In genomic region chr4:84995520-84996348, GRCm38 (mm10) we compare ENCODE assay signal across 28 mouse cellular contexts.
DNase-seq lines count a peak whose midpoint lies in the region; ATAC-seq lines count a peak whose summit lies in the region.
"Had no signal": no experiment of that assay in that cellular context is flagged by ENCODE, and none has a peak within 500 bp of the region (broad histone marks: within the 10 kb centered on the region; RNA-seq: fewer than 3 reads in every experiment).

No protein-coding gene starts in this region.

- H3K4me1 ChIP-seq in neural tube, embryonic 13.5 days (replicated peaks) = peaks cover 5% of the 10 kb centered on the region
- 0 out of 2 replicates have a peak, but pooled peaks cover 5% of the 10 kb centered on the region for H3K4me1 ChIP-seq in neural tube, embryonic 15.5 days
- H3K4me1 ChIP-seq in forebrain, embryonic 13.5 days = peaks cover 8% of the 10 kb centered on the region
- H3K4me1 ChIP-seq in liver, embryonic 12.5 days = no peaks in the 10 kb centered on the region
- H3K4me1 ChIP-seq: heart, embryonic 12.5 days; kidney, embryonic 15.5 days; limb, embryonic 15.5 days; liver, embryonic 15.5 days; lung, embryonic 15.5 days; megakaryocyte, embryonic 14.5 days had no signal

- WGBS in neural tube, embryonic 13.5 days = 43% methylated on average over 10 of the region's 10 CpGs
- 39% methylated on average over 10 of the region's 10 CpGs for WGBS in neural tube, embryonic 15.5 days
- 15% methylated on average over 10 of the region's 10 CpGs for WGBS in forebrain, embryonic 13.5 days
- 67% methylated on average over 10 of the region's 10 CpGs for WGBS in liver, embryonic 12.5 days (ENCODE audit: insufficient replicate concordance)

- no peaks in the 10 kb centered on the region for H3K27me3 ChIP-seq in neural tube, embryonic 13.5 days
- no peaks in the 10 kb centered on the region for H3K27me3 ChIP-seq in neural tube, embryonic 15.5 days (replicated peaks)
- no peaks in the 10 kb centered on the region for H3K27me3 ChIP-seq in forebrain, embryonic 13.5 days
- no peaks in the 10 kb centered on the region for H3K27me3 ChIP-seq in liver, embryonic 12.5 days (replicated peaks)
- H3K27me3 ChIP-seq: embryonic facial prominence, embryonic 12.5 days; heart, embryonic 12.5 days; kidney, embryonic 15.5 days; limb, embryonic 15.5 days; liver, embryonic 15.5 days; lung, embryonic 15.5 days; megakaryocyte, embryonic 14.5 days had no signal

- no peaks in the 10 kb centered on the region for H3K9me3 ChIP-seq in neural tube, embryonic 13.5 days
- H3K9me3 ChIP-seq in neural tube, embryonic 15.5 days (replicated peaks) = no peaks in the 10 kb centered on the region
- no peaks in the 10 kb centered on the region for H3K9me3 ChIP-seq in forebrain, embryonic 13.5 days (replicated peaks)
- no peaks in the 10 kb centered on the region for H3K9me3 ChIP-seq in liver, embryonic 12.5 days (replicated peaks)
- H3K9me3 ChIP-seq: embryonic facial prominence, embryonic 12.5 days; heart, embryonic 12.5 days; kidney, embryonic 15.5 days; limb, embryonic 15.5 days; liver, embryonic 15.5 days; lung, embryonic 15.5 days; megakaryocyte, embryonic 14.5 days had no signal

- H3K4me3 ChIP-seq in neural tube, embryonic 13.5 days = no peak overlapping the region
- H3K4me3 ChIP-seq in neural tube, embryonic 15.5 days (replicated peaks) = no peak overlapping the region
- no peak overlapping the region for H3K4me3 ChIP-seq in forebrain, embryonic 13.5 days
- no peak overlapping the region for H3K4me3 ChIP-seq in liver, embryonic 12.5 days
- H3K4me3 ChIP-seq: embryonic facial prominence, embryonic 12.5 days; heart, embryonic 12.5 days; kidney, embryonic 15.5 days; limb, embryonic 15.5 days; liver, embryonic 15.5 days; lung, embryonic 15.5 days; megakaryocyte, embryonic 14.5 days had no signal

- H3K9ac ChIP-seq in neural tube, embryonic 13.5 days = no peak overlapping the region
- H3K9ac ChIP-seq in neural tube, embryonic 15.5 days (replicated peaks) = no peak overlapping the region
- H3K9ac ChIP-seq in forebrain, embryonic 13.5 days = no peak overlapping the region
- no peak overlapping the region for H3K9ac ChIP-seq in liver, embryonic 12.5 days
- H3K9ac ChIP-seq: embryonic facial prominence, embryonic 12.5 days; heart, embryonic 12.5 days; kidney, embryonic 15.5 days; limb, embryonic 15.5 days; liver, embryonic 15.5 days; lung, embryonic 15.5 days had no signal

- peak overlapping the region; percentile 24; the same call in 1 of the 2 replicates for H3K27ac ChIP-seq in neural tube, embryonic 13.5 days (replicated peaks)
- no peak overlapping the region for H3K27ac ChIP-seq in neural tube, embryonic 15.5 days (replicated peaks)
- H3K27ac ChIP-seq in forebrain, embryonic 13.5 days = no peak overlapping the region
- H3K27ac ChIP-seq in liver, embryonic 12.5 days = no peak overlapping the region
- H3K27ac ChIP-seq: embryonic facial prominence, embryonic 12.5 days; hindbrain, postnatal 0 days; kidney, embryonic 15.5 days; limb, embryonic 15.5 days; liver, embryonic 15.5 days; lung, embryonic 15.5 days had no signal

- ATAC-seq in frontal cortex, adult (ENCODE audit: low TSS enrichment) = peak; percentile 94
- ATAC-seq in neural tube, embryonic 13.5 days (ENCODE audit: low read depth) = no peak
- ATAC-seq in neural tube, embryonic 15.5 days (ENCODE audit: low FRiP score) = no peak
- peak; percentile 83 for ATAC-seq in forebrain, embryonic 13.5 days
- ATAC-seq in liver, embryonic 12.5 days = no peak
- ATAC-seq: hindbrain, postnatal 0 days; intestine, embryonic 16.5 days had no signal

- H3K36me3 ChIP-seq in neural tube, embryonic 13.5 days = no peaks in the 10 kb centered on the region
- H3K36me3 ChIP-seq in neural tube, embryonic 15.5 days = no peaks in the 10 kb centered on the region
- no peaks in the 10 kb centered on the region for H3K36me3 ChIP-seq in forebrain, embryonic 13.5 days (ENCODE audit: poor library complexity, severe bottlenecking)
- H3K36me3 ChIP-seq in liver, embryonic 12.5 days = no peaks in the 10 kb centered on the region
- H3K36me3 ChIP-seq: embryonic facial prominence, embryonic 12.5 days; heart, embryonic 12.5 days; kidney, embryonic 15.5 days; limb, embryonic 15.5 days; liver, embryonic 15.5 days; lung, embryonic 15.5 days had no signal

- no peak for DNase-seq in frontal cortex, postnatal 25 days (ENCODE audit: low spot score in 2 of 2)
- peak; percentile 85 for DNase-seq in retina, postnatal 1 day
- DNase-seq: adrenal gland, postnatal 25 days; cerebellum, adult 11 months; cerebellum, adult 9-11 months; gastrocnemius, postnatal 14 days; heart, adult 18-20 months; heart, postnatal 10 days; kidney, postnatal 36 days; layer of hippocampus, postnatal 36 days; left cerebral cortex, postnatal 4 days; lung, postnatal 36 days; right cerebral cortex, postnatal 14 days; thymus, postnatal 14 days had no signal

- H3K4me2 ChIP-seq in neural tube, embryonic 13.5 days = no peak overlapping the region
- H3K4me2 ChIP-seq in neural tube, embryonic 15.5 days = no peak overlapping the region
- peak overlapping the region; percentile 27 for H3K4me2 ChIP-seq in forebrain, embryonic 13.5 days
- no peak overlapping the region for H3K4me2 ChIP-seq in liver, embryonic 12.5 days
- H3K4me2 ChIP-seq: embryonic facial prominence, embryonic 12.5 days; heart, embryonic 12.5 days; kidney, embryonic 15.5 days; limb, embryonic 15.5 days; liver, embryonic 15.5 days; lung, embryonic 15.5 days had no signal

Comparison
In these comparisons a context has a peak if more than half of its experiments do, and no peak if none do; other contexts are left out.
1. ATAC-seq: peak in frontal cortex, adult (single experiment) and forebrain, embryonic 13.5 days (single experiment); none in neural tube, embryonic 13.5 days (single experiment), neural tube, embryonic 15.5 days (single experiment) and liver, embryonic 12.5 days (single experiment).